Mouse (Mus musculus) cerebellum, adult 2 months (tissue): ENCODE results near the gene Eif5.

Experiments
- CTCF ChIP-seq: fragments of 200-500 bp; IDR thresholded peaks from 2 replicates; pipeline ENCODE4 v1.5.1; 2011; ENCODE audit warnings: low read depth, mild to moderate bottlenecking, control low read depth, low read length, moderate library complexity, borderline replicate concordance; ENCODE audit not compliant: insufficient read depth
- POLR2A ChIP-seq: fragments of 200-500 bp; IDR thresholded peaks from 2 replicates; pipeline ENCODE4 v1.6.1; 2011; ENCODE audit warnings: low read length, control low read depth, borderline replicate concordance; ENCODE audit not compliant: insufficient read depth

- TF ChIP-seq POLR2A, result no peak
- TF ChIP-seq CTCF, result no peak
Measured at GRCm38 (mm10) chr12:111533096-111533794, 4.6 kb upstream of the Eif5 start.
